Mouse (Mus musculus) left cerebral cortex, postnatal 10 days (tissue): ENCODE measurements at regions not wholly inside any gene's neighbourhood (a gene's known extent, or its start where the extent isn't known, plus 50 kb on each side); places are given as distances from the start of the nearest gene placed in this dataset.

Source experiments
- DNase-seq, 2 experiments: peaks; one replicate each; pipeline ENCODE4 v3.0.0; 2021 to 2022; ENCODE audit warnings: low spot score in 2 of 2, mixed read lengths in 1 of 2; ENCODE audit errors: extremely low spot score in 1 of 2
- intact Hi-C: fragments of 180-260 bp; cut with DNase I; formaldehyde crosslinking; loops from one replicate; pipeline ENCODE4 v1.15.1; 2025

DNA sequence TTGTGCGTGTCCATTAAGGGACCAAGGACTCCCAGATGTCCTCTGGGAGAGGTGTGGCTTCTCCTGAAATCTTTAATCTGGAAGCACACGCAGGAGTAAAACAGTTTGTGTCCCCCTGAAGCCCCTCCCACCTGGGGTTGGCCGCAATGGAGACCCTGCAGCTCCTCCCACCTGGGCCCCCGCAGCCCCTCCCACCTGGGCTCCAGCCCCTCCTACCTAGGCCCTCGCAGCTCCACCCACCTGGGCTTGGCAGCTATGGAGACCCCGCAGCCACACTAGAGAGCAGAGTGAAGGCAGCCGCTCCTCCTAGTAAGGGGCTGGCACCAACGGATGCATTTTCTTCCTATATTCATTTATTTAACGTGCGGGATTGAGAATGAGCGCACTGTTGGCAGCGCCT, 245.9 kb downstream of the Ajap1 start:
- intact Hi-C loops = no loop called here
- DNase-seq = no peak

GRCm38 (mm10) chr4:153233762-153234161, 248.8 kb downstream of the Ajap1 start:
- intact Hi-C loops = no loop called here
- no peak for DNase-seq

DNA sequence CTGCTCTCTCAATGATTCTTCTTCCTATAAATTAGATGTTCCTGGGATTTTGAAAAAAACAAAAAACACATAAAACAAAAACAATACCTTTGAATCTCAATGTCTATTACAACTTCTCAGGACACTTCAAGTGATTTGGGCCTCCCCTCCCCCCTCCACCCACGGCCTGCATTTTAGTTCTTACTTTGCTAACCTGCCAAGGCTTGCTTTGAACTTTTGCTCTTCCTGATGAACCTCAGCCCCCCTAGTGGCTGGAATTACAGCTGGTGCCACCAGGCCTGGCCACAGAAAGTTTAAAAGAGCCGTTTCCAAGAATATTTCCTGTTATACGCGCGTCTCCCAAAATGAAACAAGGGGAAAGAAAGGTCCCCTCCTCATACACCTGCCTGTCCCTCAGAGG, 253.4 kb downstream of the Ajap1 start:
- intact Hi-C loops = no loop called here
- no peak for DNase-seq

DNA sequence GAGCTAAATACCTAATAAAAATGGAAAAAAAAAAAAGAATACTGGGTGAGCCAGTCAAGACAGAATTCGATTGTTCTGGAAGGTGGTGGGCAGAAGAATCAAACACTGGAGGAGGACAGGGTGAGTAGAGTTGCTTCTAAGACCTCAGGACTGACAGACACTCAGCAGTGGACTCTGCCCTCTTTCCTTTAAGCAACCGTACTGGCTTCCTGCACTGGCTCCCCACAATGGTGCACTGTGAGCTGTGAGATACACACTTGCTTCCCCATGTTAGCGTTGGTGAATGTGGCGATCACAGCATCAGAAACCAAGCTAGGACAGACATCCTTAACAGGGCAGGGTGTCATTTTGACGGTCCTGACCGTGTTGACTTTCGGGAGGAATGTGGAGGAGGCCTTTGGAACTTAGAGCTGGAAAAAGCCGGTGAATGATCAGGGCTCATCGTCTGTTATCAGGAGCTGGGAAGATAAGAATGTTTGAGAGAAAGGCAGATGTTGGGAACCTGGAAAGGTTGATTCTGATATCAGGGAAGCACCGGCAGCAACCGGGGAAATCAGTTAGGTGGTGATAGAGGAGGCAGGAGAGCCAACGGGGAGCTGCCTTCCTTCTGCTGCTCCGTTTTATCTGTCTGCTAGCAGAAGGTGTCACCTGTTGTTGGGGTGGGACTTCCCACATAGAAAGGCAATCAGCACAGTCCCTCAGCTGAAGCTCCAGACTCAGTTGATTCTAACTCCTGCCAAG, 254.8 kb downstream of the Ajap1 start:
- intact Hi-C loops = no loop called here
- no peak for DNase-seq

DNA sequence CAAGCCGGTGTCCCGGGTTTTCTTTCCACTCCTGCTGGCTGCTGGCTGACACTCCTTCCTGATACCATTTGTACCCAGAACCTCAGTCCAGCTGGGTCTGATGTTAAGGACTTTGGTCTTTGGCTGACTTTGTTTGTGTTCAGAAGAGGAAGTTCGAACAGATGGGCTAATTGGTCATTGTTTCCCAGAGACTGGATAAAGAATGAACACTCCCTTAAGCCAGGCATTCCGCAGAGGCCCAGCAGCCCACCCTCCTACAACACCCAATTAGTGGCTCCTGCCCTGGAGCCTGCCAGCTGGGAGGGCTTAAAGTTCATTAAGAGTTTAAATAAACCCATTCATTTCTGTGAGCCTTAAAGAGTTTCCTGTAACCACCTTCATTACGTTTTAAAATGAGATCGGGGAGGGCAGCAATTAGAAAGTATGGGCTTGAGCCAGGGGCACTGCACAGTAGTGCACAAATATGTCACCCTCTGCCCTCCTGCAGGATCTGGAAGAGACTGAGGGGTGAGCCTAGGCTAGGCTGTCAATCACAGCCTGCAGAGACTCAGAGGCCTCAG, 257.9 kb downstream of the Ajap1 start:
- intact Hi-C loops = no loop called here
- DNase-seq = no peak

DNA sequence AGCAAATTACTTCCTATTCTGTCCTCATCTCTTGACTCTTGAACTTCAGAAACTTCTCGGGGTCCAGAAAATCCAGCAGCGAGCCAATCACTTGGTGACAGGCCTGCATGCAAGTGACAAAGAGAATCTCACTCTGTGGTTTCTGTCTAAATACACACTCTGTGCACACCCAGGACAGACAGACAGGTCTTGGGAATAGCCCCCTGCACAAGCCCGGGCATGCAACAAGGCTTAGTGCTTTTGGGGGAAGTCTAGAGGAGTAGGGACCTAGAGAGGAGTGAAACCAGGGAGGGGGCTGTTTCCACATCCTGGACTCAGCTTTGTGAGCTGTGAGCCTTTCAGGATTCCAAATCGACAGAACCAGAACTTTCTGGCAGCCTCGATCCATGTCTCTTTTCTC, 259.6 kb downstream of the Ajap1 start:
- DNase-seq = no peak
- intact Hi-C loops = no loop called here

GRCm38 (mm10) chr4:153220485-153220884, 262.1 kb downstream of the Ajap1 start:
- DNase-seq = no peak
- intact Hi-C loops = no loop called here

GRCm38 (mm10) chr4:153220074-153220473, 262.5 kb downstream of the Ajap1 start:
- DNase-seq = peak in 1 of 2 experiments; percentile 75
- intact Hi-C loops = no loop called here

DNA sequence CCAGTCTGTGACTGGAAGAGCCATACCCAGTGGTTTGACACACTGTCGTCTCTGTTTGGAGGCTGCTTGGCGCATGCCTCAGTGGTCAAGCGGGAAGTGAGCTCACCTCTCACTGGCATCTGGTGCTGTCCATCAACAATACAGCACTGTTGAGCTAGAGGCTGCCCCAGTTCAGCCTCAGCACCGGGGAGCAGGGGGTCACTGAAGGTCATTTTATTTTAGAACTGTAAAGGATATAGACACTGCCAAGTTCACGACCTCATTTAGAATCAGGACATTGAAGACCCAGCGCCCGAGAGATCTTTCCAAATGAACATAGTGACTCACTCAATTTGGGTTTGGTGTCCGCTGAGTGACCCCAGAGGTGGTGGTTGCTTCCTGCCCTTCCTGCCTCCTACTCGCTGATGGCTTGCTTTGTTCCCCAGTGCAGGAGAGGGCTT, 265.1 kb downstream of the Ajap1 start:
- intact Hi-C loops = no loop called here
- DNase-seq = no peak

DNA sequence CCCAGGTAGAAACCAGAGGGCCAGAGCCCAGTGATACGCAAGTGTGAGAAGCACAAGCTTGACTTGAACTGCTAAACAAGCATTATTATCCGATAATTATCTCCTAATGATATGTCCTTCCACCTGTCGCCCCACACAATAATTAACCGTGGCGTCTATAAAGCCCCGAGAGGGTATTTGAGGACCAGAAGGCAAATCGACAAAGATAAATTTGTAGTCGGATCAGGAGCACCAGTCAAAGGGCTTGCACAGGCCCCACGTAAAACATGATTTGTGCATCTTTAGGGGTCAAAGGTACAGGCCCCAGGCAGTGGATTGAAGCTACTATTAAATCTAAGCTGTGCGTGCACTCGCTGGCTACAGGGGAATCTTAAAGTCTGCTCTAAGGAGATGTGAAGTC, 270.5 kb downstream of the Ajap1 start:
- DNase-seq = peak in 1 of 2 experiments; percentile 8
- intact Hi-C loops = no loop called here

GRCm38 (mm10) chr4:153208822-153209221, 273.8 kb downstream of the Ajap1 start:
- intact Hi-C loops = no loop called here
- DNase-seq = peak in 1 of 2 experiments; percentile 19

GRCm38 (mm10) chr4:153208215-153208614, 274.4 kb downstream of the Ajap1 start:
- intact Hi-C loops = no loop called here
- no peak for DNase-seq

GRCm38 (mm10) chr4:153207578-153208102, 275.0 kb downstream of the Ajap1 start:
- intact Hi-C loops = no loop called here

GRCm38 (mm10) chr4:153206789-153207457, 275.7 kb downstream of the Ajap1 start:
- intact Hi-C loops = no loop called here
- no peak for DNase-seq

More at GRCm38 (mm10) chr4:153207578-153208102, 275.0 kb downstream of the Ajap1 start:
- DNase-seq = no peak

DNA sequence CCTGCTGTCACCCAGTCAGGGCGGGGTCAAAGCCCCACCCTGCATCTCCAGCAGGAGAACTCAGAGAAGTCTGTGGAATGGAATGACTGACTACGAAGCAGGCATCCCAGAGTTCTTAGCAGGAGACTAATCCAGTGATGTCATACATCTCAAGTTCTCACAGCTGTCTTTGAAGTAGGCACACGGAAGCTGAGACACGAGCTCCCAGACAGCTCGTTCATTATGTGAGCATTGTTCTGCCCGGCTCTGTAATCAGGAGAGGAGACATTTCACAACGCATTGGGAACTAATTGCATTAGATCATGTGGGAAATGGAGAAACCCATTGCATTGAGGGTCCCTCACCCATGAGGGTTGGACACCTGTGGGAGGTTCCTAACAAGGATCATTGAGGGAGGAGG, 277.8 kb downstream of the Ajap1 start:
- no peak for DNase-seq
- intact Hi-C loops = no loop called here

DNA sequence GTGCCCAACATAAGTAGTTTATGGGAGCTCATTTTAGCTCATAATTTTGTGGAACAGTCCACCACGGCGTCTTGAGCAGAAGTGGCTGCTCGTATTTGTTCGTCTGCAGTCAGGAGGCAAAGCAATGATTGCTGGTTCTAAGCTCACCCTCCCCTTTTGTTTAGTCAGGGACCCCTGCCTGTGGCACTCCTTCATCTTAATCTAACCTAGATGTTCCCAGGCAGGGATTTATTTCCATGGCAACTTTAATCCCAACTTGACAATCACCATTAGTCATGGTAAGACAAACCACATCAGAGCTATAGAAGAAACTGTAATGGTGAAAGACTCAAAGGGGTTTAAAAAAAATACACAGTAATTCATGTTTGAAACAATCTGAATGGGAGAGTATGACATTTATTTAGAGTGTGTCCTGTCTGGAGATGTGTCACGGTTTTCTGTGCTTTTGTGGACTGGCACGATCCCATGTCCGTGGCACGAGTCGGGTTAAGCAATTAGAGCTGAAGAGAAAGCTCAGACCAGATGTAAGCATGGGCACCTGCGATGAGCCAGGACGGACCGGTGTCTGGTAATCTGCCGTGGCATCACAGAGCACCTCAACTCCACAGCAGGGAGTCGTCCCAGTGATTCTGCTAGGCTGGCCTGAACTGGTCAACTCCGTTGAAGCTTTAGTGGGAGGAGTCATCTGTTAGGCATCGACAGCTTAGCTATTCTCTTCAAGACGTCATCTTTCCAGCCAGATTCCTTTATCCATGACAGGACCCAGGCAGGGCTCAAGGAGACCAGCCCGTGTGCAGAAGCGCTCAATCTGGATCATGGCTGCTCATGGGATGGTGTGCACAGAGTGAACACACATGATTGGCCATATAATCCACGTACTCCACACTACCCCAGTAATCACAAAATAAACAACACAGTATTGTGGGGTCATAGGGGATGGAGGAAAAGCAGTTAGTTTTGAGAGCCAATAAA, 281.5 kb downstream of the Ajap1 start:
- intact Hi-C loops = no loop called here
- DNase-seq = no peak

DNA sequence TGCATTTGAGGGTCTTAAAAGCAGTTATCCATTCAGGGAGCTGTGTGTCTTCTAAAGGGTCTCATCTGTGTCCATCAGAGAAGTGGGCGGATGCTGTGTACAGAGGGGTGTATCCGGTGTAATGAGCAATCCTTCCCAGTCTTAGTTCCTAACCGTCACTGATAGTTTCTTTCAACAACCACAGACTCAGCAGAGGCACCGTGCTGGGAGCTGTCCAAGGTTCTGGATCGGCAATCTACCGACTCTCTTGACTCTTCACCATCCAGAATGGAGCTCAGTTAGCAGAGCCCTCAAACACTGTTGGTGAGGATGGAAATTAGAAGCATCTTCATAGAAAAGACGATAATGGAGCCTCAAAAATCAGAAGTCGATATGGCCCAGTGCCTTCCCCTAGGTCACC, 293.1 kb downstream of the Ajap1 start:
- DNase-seq = peak in 1 of 2 experiments; percentile 69
- intact Hi-C loops = no loop called here

DNA sequence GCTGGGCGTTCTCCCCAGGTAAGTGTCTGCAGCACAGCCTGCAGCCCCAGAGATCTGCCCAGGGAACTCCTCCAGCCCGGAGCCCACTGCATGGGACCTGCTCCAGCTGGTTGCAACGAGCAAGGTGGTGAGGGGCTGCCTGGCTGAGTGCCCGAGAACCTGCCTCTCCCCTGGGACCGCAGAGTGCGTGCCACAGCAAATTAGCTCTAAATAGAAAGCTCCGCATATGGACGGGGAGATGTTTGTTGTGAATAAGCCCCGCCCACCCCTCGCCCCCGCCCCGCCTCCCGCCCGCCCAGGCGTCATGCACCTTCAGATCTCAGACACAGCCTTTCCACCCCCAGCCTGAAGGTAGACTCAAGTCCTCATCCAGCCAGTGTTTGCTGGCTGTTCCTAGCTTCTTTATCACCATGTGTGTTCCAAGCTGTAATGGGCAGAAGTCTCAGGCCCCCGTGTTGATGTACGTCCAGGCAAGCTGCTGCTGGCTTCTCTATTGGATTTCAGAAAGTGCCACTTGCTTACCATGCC, 294.0 kb downstream of the Ajap1 start:
- intact Hi-C loops = no loop called here
- DNase-seq = peak in 1 of 2 experiments; percentile 42
